ENCODE assay signal across 8 mouse cellular contexts in genomic region chr13:89740243-89741115, GRCm38 (mm10). TPM values are rescaled to one million over a fixed set of nuclear protein-coding genes. Genes with fewer than 3 reads are reported as not detected.
DNase-seq lines count a peak whose midpoint lies in the region; ATAC-seq lines count a peak whose summit lies in the region.

No protein-coding gene starts in this region.

- WGBS in forebrain, embryonic 16.5 days = 0% methylated on average over 33 of the region's 33 CpGs
- WGBS in liver, embryonic 16.5 days (ENCODE audit: insufficient replicate concordance) = 2% methylated on average over 33 of the region's 33 CpGs
- WGBS in neural tube, embryonic 11.5 days = under 1% methylated on average over 33 of the region's 33 CpGs

- H3K4me1 ChIP-seq in forebrain, embryonic 16.5 days (replicated peaks; ENCODE audit: control insufficient read depth, insufficient read depth, low read length) = peaks cover 23% of the 10 kb centered on the region
- no peaks in the 10 kb centered on the region; the same call in 1 of the 2 replicates for H3K4me1 ChIP-seq in liver, embryonic 16.5 days (ENCODE audit: control insufficient read depth, low read depth, low read length)
- peaks cover 3% of the 10 kb centered on the region for H3K4me1 ChIP-seq in neural tube, embryonic 11.5 days (ENCODE audit: control insufficient read depth, insufficient read depth, low read length)

- H3K27ac ChIP-seq in forebrain, embryonic 16.5 days (ENCODE audit: low read length) = peak overlapping the region; percentile 85
- no peak overlapping the region for H3K27ac ChIP-seq in liver, embryonic 16.5 days (ENCODE audit: low read length)
- H3K27ac ChIP-seq in neural tube, embryonic 11.5 days (ENCODE audit: low read depth, low read length) = peak overlapping the region; percentile 78

- intact Hi-C loops in heart, postnatal 25 days (cut with DNase I) = loop anchor here (5.0 kb wide), 1 partner anchor 347 kb away; the partner anchor contains the start of genes Tmem167 and Xrcc4

- H3K27me3 ChIP-seq in forebrain, embryonic 16.5 days (replicated peaks; ENCODE audit: control insufficient read depth, insufficient read depth, low read length) = 0 out of 2 replicates have a peak, but pooled peaks cover 4% of the 10 kb centered on the region
- H3K27me3 ChIP-seq in liver, embryonic 16.5 days (ENCODE audit: control insufficient read depth, insufficient read depth, low read depth, low read length) = peaks cover 35% of the 10 kb centered on the region
- no peaks in the 10 kb centered on the region for H3K27me3 ChIP-seq in neural tube, embryonic 11.5 days (ENCODE audit: control insufficient read depth, insufficient read depth, low read length)

- no peaks in the 10 kb centered on the region for H3K9me3 ChIP-seq in forebrain, embryonic 16.5 days (ENCODE audit: control insufficient read depth, low read length)
- H3K9me3 ChIP-seq in liver, embryonic 16.5 days (replicated peaks; ENCODE audit: control insufficient read depth, low read length) = no peaks in the 10 kb centered on the region
- no peaks in the 10 kb centered on the region for H3K9me3 ChIP-seq in neural tube, embryonic 11.5 days (ENCODE audit: control insufficient read depth, low read length)

- H3K9ac ChIP-seq in forebrain, embryonic 16.5 days (replicated peaks; ENCODE audit: low read depth, low read length) = peak overlapping the region; percentile 71
- no peak overlapping the region for H3K9ac ChIP-seq in liver, embryonic 16.5 days (ENCODE audit: low read depth, low read length)
- peak overlapping the region; percentile 84 for H3K9ac ChIP-seq in neural tube, embryonic 11.5 days (ENCODE audit: low read length)

- H3K4me2 ChIP-seq in forebrain, embryonic 16.5 days (ENCODE audit: low read length) = peak overlapping the region; percentile 96
- peak overlapping the region; percentile 64 for H3K4me2 ChIP-seq in liver, embryonic 16.5 days (ENCODE audit: low read depth, low read length)
- H3K4me2 ChIP-seq in neural tube, embryonic 11.5 days (ENCODE audit: low read depth) = peak overlapping the region; percentile 90

- DNase-seq in ES-CJ7 (ENCODE audit: low read depth, low spot score) = peak; percentile 89
- DNase-seq in c-Kit-positive CD71-positive TER-119-positive erythroid progenitor cells, embryonic 14.5 days (ENCODE audit: low spot score) = peak; percentile 54
- peak; percentile 55 for DNase-seq in heart, postnatal 25 days (ENCODE audit: low spot score)
- peak; percentile 77 for DNase-seq in layer of hippocampus, adult 11-12 months (ENCODE audit: low spot score)
- DNase-seq in neural tube, embryonic 11.5 days (ENCODE audit: low spot score) = peak; percentile 85
- peak; percentile 83 for DNase-seq in testis, postnatal 10 days (ENCODE audit: low spot score)

- no peaks in the 10 kb centered on the region for H3K36me3 ChIP-seq in forebrain, embryonic 16.5 days (ENCODE audit: control insufficient read depth, insufficient read depth)
- no peaks in the 10 kb centered on the region for H3K36me3 ChIP-seq in liver, embryonic 16.5 days (ENCODE audit: control insufficient read depth, insufficient read depth)
- H3K36me3 ChIP-seq in neural tube, embryonic 11.5 days (ENCODE audit: control insufficient read depth, insufficient read depth, low read length) = no peaks in the 10 kb centered on the region

- H3K4me3 ChIP-seq in forebrain, embryonic 16.5 days (replicated peaks; ENCODE audit: low read length) = peak overlapping the region; percentile 62
- peak overlapping the region; percentile 60 for H3K4me3 ChIP-seq in liver, embryonic 16.5 days (ENCODE audit: low read depth, low read length)
- peak overlapping the region; percentile 64 for H3K4me3 ChIP-seq in neural tube, embryonic 11.5 days (ENCODE audit: low read depth, low read length)

- peak; percentile 87 for ATAC-seq in forebrain, embryonic 16.5 days
- ATAC-seq in liver, embryonic 16.5 days (ENCODE audit: low read depth) = peak; percentile 75
- peak; percentile 89 for ATAC-seq in neural tube, embryonic 11.5 days (ENCODE audit: insufficient read depth, low FRiP score, low TSS enrichment)

RNA-seq across cellular contexts. Expression of gene Vcan, which starts 1.8 kb away (rescaled TPM):
- polyA plus RNA-seq in forebrain, embryonic 16.5 days (2015; fragmentation: Nextera tagmentation; extraction: Ambion mirVana) = 52.6 and 54.8 TPM in 2 replicates
- 10 to 100 TPM; 11.4 to 11.7 TPM for total RNA-seq in heart, postnatal 25 days (2021)
- polyA plus RNA-seq in liver, embryonic 16.5 days (2015; fragmentation: Nextera tagmentation; extraction: Ambion mirVana) = 1.1 and 1.2 TPM in 2 replicates
- 63.0 and 68.6 TPM in 2 replicates for polyA plus RNA-seq in neural tube, embryonic 11.5 days (2014; fragmentation: Nextera tagmentation; extraction: Ambion mirVana)

Comparison
In these comparisons a context has a peak if more than half of its experiments do, and no peak if none do; other contexts are left out.
1. RNA of gene Vcan, which starts 1.8 kb away (polyA plus RNA-seq): 63.0 to 68.6 TPM in neural tube, embryonic 11.5 days and 52.6 to 54.8 TPM in forebrain, embryonic 16.5 days; 1.1 to 1.2 TPM in liver, embryonic 16.5 days; every median in the first group is over 10 times any median in the second.
2. Peak in every context shown above with its lines, with median percentiles within 50 percentile points of each other: DNase-seq, ATAC-seq, H3K4me2 ChIP-seq and H3K4me3 ChIP-seq.